Mouse (Mus musculus): ENCODE results near the gene Trim69. TPM values are rescaled to one million over a fixed set of nuclear protein-coding genes. Genes with fewer than 3 reads are reported as not detected.

Gene Trim69
- total RNA-seq (2023): under 1 TPM; 0.42 to 0.61 TPM

GRCm38 (mm10) chr2:122160680-122161079, at the start of gene Trim69:
TSS of gene Trim69 (plus strand) at chr2:122160700.

GRCm38 (mm10) chr2:122117961-122118958, 42.2 kb upstream of the Trim69 start, which contains the start of gene Spg11:
TSS of gene Spg11 (minus strand) at chr2:122118386.

GRCm38 (mm10) chr2:122147508-122148241, 12.8 kb upstream of the Trim69 start, which contains the start of gene B2m:
TSS of gene B2m (plus strand) at chr2:122147686.

GRCm38 (mm10) chr2:122186106-122186505, 25.6 kb downstream of the Trim69 start, which contains the start of the genes Patl2 and Terb2:
TSS of gene Patl2 (minus strand) at chr2:122186189.
TSS of gene Terb2 (plus strand) at chr2:122186272.

Other genes starting within 250 kb of the Trim69 start
- 10 to 100 TPM; 46.9 to 47.5 TPM for gene Ctdspl2, start 204.7 kb upstream of the Trim69 start, total RNA-seq (2023)
- gene Mageb3, start 204.6 kb upstream of the Trim69 start, total RNA-seq (2023): not detected
- gene Eif3j1, start 132.2 kb upstream of the Trim69 start, total RNA-seq (2023): 10 to 100 TPM; 37.6 to 45.8 TPM
- gene Spg11, start 42.3 kb upstream of the Trim69 start, total RNA-seq (2023): 10 to 100 TPM; 31.6 to 31.7 TPM
- gene B2m, start 13.0 kb upstream of the Trim69 start, total RNA-seq (2023): 1,000 to 10,000 TPM; 1,480 to 1,487 TPM
- not detected for gene Patl2, start 25.5 kb downstream of the Trim69 start, total RNA-seq (2023)
- gene Terb2, start 25.6 kb downstream of the Trim69 start, total RNA-seq (2023): not detected
- 1 to 10 TPM; 5.6 to 7.1 TPM for gene Sord, start 74.0 kb downstream of the Trim69 start, total RNA-seq (2023)
- not detected for gene Duox2, start 137.7 kb downstream of the Trim69 start, total RNA-seq (2023)
- gene Duoxa2, start 138.2 kb downstream of the Trim69 start, total RNA-seq (2023): not detected
- not detected for gene Duoxa1, start 153.0 kb downstream of the Trim69 start, total RNA-seq (2023)
- gene Duox1, start 155.0 kb downstream of the Trim69 start, total RNA-seq (2023): not detected
- 1 to 10 TPM; 3.6 to 4.0 TPM for gene Shf, start 208.5 kb downstream of the Trim69 start, total RNA-seq (2023)

Measured in B cell, adult 67 days (primary cell).